Mouse (Mus musculus) left cerebral cortex, adult 2 months (tissue): ENCODE results near the gene 0610040J01Rik. TPM values are rescaled to one million over a fixed set of nuclear protein-coding genes. Genes with fewer than 3 reads are reported as not detected.

ENCODE experiments used
- DNase-seq, 2 experiments: peaks; one replicate each; pipeline ENCODE4 v3.0.0; 2021 to 2022; ENCODE audit warnings: low spot score in 2 of 2, mixed read lengths in 1 of 2; ENCODE audit errors: extremely low spot score in 1 of 2
- H3K27ac ChIP-seq: fragments of 200-600 bp; 2 replicates; pipeline ENCODE4 v1.8.1; 2022
- H3K4me3 ChIP-seq: fragments of 200-600 bp; 2 replicates; pipeline ENCODE4 v1.8.1; 2022
- CTCF ChIP-seq: fragments of 200-600 bp; IDR thresholded peaks from 2 replicates; pipeline ENCODE4 v1.8.1; 2022; ENCODE audit warnings: antibody characterized with exemption, mild to moderate bottlenecking, moderate library complexity
- intact Hi-C: fragments of 180-260 bp; cut with DNase I; formaldehyde crosslinking; loops from one replicate; pipeline ENCODE4 v1.15.1; 2025
- total RNA-seq, 2 experiments: library from RNA; stranded (reverse); gene quantifications; 2 replicates each; pipeline ENCODE4 v1.2.3; 2021

Gene 0610040J01Rik
- total RNA-seq, 2 experiments from 2014 or later: 3.5 to 4.1 TPM

DNA sequence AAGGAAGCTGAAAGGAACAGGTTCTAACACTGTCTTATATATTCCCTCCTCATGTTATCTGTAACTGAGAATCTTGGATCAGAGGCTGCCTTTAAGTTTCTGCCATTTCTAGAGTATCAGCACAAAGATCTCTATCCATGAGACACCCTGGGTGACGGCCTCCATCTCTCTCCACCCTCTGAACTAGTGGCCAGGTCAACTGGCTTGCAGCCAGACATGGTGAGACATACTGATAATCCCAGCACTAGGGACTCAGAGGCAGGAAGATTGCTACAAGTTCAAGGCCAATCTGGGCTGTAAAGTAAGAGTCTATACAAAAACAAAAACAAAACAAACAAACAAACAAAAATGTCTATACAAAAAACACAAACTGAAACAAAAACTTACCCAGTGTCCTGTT is 102.7 kb downstream of the 0610040J01Rik start:
- TF ChIP-seq CTCF: no peak
- intact Hi-C loops: no loop called here

DNA sequence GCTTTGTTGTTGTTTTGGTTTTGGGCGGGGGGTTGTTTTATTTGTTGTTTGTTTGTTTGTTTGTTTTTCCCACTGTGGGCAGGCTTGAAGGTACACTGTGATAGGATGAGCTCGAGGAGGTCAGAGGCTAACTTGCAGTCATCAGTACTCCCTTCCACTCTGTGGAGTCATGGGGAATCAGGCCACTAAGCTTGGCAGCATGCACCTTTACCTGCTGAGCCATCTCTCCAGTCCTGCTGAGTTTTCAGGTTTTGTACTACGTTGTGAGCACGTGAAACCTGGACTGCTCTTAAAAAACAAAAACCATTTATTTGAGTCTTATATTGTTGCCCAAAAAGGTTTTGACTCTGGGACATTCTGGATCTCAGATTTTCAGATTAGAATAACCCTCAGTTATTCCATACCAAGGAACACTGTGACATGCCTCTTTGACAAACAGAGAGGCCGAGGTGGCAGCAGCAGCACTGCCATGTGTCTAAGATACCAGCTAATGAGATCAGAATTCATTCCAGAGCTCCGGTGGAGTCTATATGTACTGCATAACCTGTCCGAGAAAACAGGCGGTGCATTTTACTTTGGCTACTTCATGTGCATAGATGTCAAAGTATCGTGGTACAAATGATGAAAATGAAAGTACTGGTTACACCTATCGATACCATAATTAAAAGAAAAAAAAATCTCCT is 104.4 kb downstream of the 0610040J01Rik start:
- no peak for DNase-seq
- intact Hi-C loops: no loop called here
- TF ChIP-seq CTCF: no peak
- H3K27ac ChIP-seq: no peak overlapping the region
- no peak overlapping the region for H3K4me3 ChIP-seq

More for the DNA sequence above, 102.7 kb downstream of the 0610040J01Rik start:
- no peak overlapping the region for H3K4me3 ChIP-seq
- no peak for DNase-seq
- H3K27ac ChIP-seq: no peak overlapping the region

DNA sequence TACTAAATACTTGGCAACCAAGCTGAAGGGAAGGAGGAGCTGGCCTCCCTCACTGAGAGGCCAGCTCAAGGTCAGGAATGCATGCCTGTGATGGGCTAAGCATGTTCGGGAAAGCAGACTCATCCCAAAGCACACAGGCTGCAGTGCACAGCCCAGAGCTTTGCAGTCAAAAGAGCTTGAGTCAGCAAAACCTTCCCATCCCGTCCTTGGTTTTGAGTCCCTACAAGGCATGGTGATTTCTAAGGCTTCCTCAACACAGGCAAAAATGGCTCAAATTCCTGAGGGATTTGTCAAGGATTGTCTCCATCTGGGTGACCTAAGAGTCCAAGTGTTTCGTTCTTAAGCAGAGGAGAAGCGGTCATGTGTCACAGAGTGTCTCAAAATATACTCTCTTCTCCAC is 106.0 kb downstream of the 0610040J01Rik start:
- DNase-seq: no peak
- intact Hi-C loops: no loop called here
- TF ChIP-seq CTCF: no peak
- Histone ChIP-seq H3K27ac (no peak overlapping the region), H3K4me3 (no peak overlapping the region)

DNA sequence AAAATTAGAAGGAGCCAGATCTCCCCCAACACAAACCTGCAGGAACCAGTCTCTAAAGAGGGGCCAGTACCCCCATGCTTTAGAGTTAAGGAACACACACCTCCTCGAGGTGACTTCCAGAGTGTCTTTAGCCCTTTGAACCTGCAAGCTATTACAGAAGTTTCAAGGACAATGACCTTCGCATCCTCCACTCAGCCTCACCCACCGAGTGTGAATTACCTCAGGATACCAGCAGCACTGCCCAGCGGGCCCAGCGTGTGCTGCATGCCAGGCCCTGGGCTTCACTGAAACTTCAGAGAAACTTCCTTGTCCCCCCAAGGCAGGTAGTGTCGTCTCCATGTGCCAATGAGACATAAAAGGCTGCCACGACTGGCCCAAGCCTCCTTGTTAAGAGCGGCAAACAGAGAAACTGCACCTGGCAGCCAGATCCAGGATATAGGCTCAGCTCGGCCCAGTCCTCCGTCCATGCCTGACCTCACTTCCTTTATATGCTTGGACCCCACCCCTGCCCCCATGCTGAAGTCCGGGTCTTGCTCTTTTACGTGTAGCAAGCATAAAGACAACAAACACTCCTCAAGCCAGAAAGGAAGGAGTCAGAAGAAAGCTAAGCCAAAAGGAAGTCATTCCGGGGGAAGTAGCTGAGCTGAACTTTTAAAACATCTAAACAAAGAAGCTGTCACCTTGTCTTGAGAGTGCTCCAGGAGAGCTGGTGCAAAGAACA is 111.3 kb downstream of the 0610040J01Rik start:
- no peak for DNase-seq
- Histone ChIP-seq H3K4me3 (no peak overlapping the region), H3K27ac (no peak overlapping the region)
- intact Hi-C loops: no loop called here
- TF ChIP-seq CTCF: no peak

DNA sequence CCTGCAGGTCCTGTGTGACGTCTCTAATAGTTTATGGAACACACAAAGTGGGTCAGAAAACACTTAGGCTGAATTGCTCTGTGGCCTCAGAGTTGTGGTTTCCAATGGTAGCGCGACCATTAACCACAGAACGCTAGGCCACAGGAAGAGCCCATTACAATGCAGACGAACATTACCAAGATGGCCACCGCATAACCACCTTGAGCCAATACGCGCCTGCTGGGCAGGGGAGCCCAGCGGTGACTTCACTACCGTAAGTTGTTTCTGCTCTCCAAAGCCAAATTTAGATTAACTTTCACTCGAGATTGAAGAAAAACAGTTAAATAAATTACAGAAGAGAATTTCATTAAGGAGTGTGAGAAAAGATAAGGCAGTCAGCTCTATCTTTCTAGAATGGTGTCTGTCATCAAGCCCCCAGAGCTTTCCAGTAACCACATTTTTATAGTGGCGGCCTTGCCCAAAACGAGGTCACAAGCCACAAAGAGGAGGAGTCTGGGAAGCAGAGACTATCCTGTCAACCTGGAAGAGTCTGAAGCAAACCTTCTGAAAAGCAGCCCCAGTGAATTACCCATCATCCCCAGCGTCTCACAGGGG is 113.0 kb downstream of the 0610040J01Rik start:
- Histone ChIP-seq H3K27ac (no peak overlapping the region), H3K4me3 (no peak overlapping the region)
- DNase-seq: no peak
- intact Hi-C loops: no loop called here
- TF ChIP-seq CTCF: no peak

DNA sequence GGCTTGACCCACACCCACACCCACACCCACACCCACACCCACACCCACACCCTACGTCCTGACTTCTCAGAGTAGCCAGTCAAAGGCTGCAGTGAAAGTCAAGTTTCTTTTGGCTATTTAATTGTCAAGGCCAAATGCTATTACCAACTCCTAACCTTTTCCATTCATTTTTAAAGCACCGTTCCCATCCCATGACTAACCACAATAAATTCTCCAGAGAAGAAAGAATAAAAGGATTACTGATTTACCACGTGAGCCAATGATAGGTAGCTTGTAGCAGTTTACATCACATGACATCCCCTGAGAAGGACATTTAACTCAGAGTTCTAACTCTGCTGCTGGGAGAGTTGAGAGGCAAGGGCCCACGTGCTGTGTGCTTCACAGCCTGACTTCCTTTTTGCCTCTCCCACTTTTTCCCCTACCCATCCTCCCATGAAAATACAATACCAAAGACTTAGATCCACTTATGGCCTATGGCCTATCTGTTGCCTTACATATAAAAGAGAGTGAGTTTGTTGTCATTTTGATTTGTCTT is 118.7 kb downstream of the 0610040J01Rik start:
- TF ChIP-seq CTCF: no peak

DNA sequence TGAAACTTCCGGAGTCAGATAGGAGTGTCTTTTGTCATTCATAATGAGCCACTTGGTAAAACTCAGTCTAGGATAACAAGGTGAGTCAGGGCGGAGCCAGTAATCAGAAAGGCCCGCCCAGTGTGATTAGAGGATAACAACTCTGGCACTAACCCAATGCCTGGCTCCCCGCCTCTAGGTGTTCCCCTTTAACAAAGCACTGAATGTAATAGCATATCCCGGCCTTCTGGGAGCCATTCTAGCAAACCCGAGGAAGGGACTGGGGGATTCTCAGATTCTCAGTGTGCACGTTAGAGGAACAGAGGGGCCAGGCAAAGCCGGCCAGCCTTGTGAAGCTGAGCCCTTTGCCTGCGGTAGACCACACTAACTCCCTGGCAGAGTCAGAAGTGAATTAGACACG is 120.7 kb downstream of the 0610040J01Rik start:
- intact Hi-C loops: no loop called here

More for the DNA sequence above, 118.7 kb downstream of the 0610040J01Rik start:
- intact Hi-C loops: no loop called here
- no peak overlapping the region for H3K4me3 ChIP-seq
- H3K27ac ChIP-seq: no peak overlapping the region
- DNase-seq: no peak

DNA sequence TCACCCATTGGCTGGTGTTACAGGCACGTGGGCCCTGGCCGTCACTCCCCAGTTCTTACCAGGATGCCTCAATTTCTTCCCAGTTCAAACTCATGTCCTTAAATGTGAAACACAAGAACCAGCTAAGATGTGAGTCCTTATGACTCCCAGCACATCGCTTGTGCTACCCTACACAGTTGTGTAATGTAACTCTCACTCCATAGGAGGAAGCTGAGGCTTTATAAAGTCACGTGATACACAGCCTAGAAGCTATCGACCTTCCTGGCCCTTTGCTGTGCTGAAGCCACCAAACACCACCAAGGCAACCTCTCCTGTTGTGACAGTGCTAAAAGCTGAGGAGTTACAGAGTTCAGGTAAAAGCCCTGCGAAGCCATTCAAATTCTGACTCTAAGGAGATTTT is 123.4 kb downstream of the 0610040J01Rik start:
- no peak overlapping the region for H3K4me3 ChIP-seq
- intact Hi-C loops: no loop called here

More for the DNA sequence above, 120.7 kb downstream of the 0610040J01Rik start:
- no peak overlapping the region for H3K27ac ChIP-seq
- no peak for DNase-seq
- no peak for TF ChIP-seq CTCF
- no peak overlapping the region for H3K4me3 ChIP-seq

DNA sequence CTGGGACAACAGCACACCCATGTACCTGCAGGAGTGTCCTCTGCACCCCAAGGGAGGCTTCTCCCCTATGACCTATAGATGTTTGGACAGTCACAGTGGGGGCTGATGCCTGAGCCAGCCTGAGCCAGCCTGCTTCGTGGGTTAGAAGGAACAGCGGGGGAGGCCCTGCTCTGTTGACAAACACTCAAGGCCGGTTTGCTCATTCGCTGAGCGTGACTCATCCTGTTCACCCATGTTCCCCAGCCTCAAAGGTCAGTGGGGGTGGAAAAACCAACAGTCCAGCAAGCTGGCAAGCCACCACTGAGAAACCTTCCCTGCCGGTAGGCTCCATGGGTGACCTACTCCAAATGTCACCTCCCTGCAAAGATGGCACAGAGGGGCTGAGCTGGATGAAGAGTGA is 124.6 kb downstream of the 0610040J01Rik start:
- Histone ChIP-seq H3K27ac (no peak overlapping the region), H3K4me3 (no peak overlapping the region)
- no peak for DNase-seq
- intact Hi-C loops: no loop called here
- no peak for TF ChIP-seq CTCF

More for the DNA sequence above, 123.4 kb downstream of the 0610040J01Rik start:
- no peak overlapping the region for H3K27ac ChIP-seq
- no peak for DNase-seq
- TF ChIP-seq CTCF: no peak

DNA sequence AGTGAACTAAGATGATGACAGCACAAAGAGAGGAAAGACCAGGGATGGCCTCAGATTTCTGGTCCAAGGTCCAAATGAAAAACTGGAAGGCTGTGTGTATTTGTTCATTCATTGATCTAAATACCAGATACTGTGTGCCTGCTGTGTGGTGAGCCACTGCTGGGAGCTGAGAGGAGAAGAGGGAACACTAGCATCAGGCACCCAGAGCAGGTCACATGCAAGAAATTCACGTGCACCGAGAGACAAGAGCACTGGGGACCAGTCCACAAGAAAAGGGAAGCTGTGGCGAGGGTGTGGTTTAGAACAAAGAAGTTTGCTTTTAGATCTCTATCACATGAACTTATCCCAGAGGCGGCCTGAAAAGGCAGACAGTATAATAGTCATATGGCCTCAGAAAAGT is 126.4 kb downstream of the 0610040J01Rik start:
- intact Hi-C loops: no loop called here
- DNase-seq: no peak
- Histone ChIP-seq H3K4me3 (no peak overlapping the region), H3K27ac (no peak overlapping the region)
- no peak for TF ChIP-seq CTCF

DNA sequence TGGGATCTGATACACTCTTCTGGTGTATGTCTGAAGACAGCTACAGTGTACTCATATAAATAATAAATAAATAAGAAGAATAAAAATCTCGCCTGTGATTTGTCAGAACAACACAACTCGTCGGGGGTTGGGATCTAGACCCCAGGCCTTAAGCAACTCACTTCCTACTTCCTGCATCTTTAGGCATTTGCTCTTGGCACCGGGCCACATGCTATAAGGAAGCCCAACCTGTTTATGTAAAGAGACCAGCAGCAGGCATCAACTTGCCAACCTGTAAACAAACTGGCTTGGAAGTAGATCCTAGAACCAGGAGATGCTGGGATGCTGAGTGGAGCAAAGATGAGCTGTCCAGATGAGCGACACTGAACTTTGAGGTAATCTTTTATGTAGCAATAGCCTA is 129.7 kb downstream of the 0610040J01Rik start:
- Histone ChIP-seq H3K4me3 (no peak overlapping the region), H3K27ac (no peak overlapping the region)
- intact Hi-C loops: no loop called here
- no peak for DNase-seq
- TF ChIP-seq CTCF: no peak

DNA sequence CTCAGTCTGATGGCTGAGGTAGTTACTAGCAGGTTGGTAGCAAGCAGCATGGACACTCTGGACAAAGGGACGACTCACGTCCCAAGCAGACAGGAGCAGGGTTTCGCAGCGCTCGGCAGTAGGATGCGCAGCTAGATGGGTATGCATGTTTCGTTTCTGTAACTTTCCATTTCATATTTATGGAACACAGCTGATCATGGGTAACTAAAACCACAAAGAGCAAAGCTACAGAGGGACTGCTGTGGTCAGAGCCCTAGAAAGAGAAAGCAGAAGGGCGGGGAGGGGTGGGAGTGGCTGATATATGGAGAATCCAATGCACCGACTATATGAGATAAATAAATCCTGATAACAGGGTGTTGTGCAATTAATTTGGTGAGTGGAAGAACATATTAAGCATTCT is 131.1 kb downstream of the 0610040J01Rik start:
- Histone ChIP-seq H3K27ac (no peak overlapping the region), H3K4me3 (no peak overlapping the region)
- TF ChIP-seq CTCF: no peak
- intact Hi-C loops: no loop called here
- no peak for DNase-seq
